Mouse (Mus musculus) lung, postnatal 4 days (tissue): Measurements from ENCODE around the gene Usf3.

ENCODE experiments used
- DNase-seq, 2 experiments: peaks; one replicate each; pipeline ENCODE4 v3.0.0; 2021

The Usf3 gene

GRCm38 (mm10) chr16:44173155-44173941 is at the start of gene Usf3:
TSS of gene Usf3 (plus strand) at chr16:44173246.
- DNase-seq, result peak; percentile 69 to 76

GRCm38 (mm10) chr16:44123786-44124185 is 49.3 kb upstream of the Usf3 start:
- no peak for DNase-seq

- no peak for DNase-seq
Observed at GRCm38 (mm10) chr16:44124713-44125112, 48.3 kb upstream of the Usf3 start.

GRCm38 (mm10) chr16:44125436-44125835 is 47.6 kb upstream of the Usf3 start:
- DNase-seq, result no peak

GRCm38 (mm10) chr16:44126437-44126836 is 46.6 kb upstream of the Usf3 start:
- DNase-seq, result no peak

- no peak for DNase-seq
Observed at GRCm38 (mm10) chr16:44132300-44132699, 40.7 kb upstream of the Usf3 start.

GRCm38 (mm10) chr16:44133187-44133586 is 39.9 kb upstream of the Usf3 start:
- DNase-seq, result peak in 1 of 2 experiments; percentile 31

GRCm38 (mm10) chr16:44136511-44137021 is 36.5 kb upstream of the Usf3 start:
- no peak for DNase-seq

- DNase-seq, result peak in 1 of 2 experiments; percentile 23
Observed at GRCm38 (mm10) chr16:44138377-44138978, 34.6 kb upstream of the Usf3 start.

- peak; percentile 89 to 91 for DNase-seq
Observed at GRCm38 (mm10) chr16:44138979-44139535, 34.0 kb upstream of the Usf3 start.

GRCm38 (mm10) chr16:44139536-44140185 is 33.4 kb upstream of the Usf3 start, which contains the start of the genes Atp6v1a and Naa50:
TSS of gene Atp6v1a (minus strand) at chr16:44139705.
TSS of gene Naa50 (plus strand) at chr16:44139830.
- DNase-seq, result peak; percentile 95 to 96

GRCm38 (mm10) chr16:44140186-44140787 is 32.8 kb upstream of the Usf3 start:
- peak; percentile 85 to 88 for DNase-seq

- DNase-seq, result no peak
Observed at GRCm38 (mm10) chr16:44141483-44141882, 31.6 kb upstream of the Usf3 start.

- DNase-seq, result no peak
Observed at GRCm38 (mm10) chr16:44149002-44149767, 23.9 kb upstream of the Usf3 start.

- DNase-seq, result no peak
Observed at GRCm38 (mm10) chr16:44154497-44155057, 18.5 kb upstream of the Usf3 start.

- no peak for DNase-seq
Observed at GRCm38 (mm10) chr16:44159325-44159724, 13.7 kb upstream of the Usf3 start.

- DNase-seq, result no peak
Observed at GRCm38 (mm10) chr16:44163831-44164230, 9.2 kb upstream of the Usf3 start.

GRCm38 (mm10) chr16:44165182-44165581 is 7.9 kb upstream of the Usf3 start:
- DNase-seq, result no peak

GRCm38 (mm10) chr16:44168990-44169389 is 4.1 kb upstream of the Usf3 start:
- no peak for DNase-seq

GRCm38 (mm10) chr16:44172297-44173154 is 520 bp upstream of the Usf3 start:
- peak; percentile 99 to 100 for DNase-seq
